Mouse (Mus musculus) activated CD4-positive, CD25-positive, alpha-beta regulatory T cell, adult 4 months (primary cell): ENCODE results near the gene Prm2. TPM values are rescaled to one million over a fixed set of nuclear protein-coding genes. Genes with fewer than 3 reads are reported as not detected.

Experiments
- ATAC-seq: one replicate; pipeline ENCODE4 v1.8.0; 2017
- polyA plus RNA-seq, 2 experiments: library from polyadenylated mRNA; unstranded; fragments of 100-300 nt; shearing (Covaris generic); gene quantifications; one replicate each; pipeline ENCODE4 v1.2.1; 2017

Gene Prm2
- polyA plus RNA-seq, 2 experiments from 2014 or later = not detected

GRCm38 (mm10) chr16:10773543-10773942, 22.4 kb downstream of the Prm2 start:
- ATAC-seq = no peak

- ATAC-seq = peak; percentile 80
These were observed 24.0 kb downstream of the Prm2 start for GRCm38 (mm10) chr16:10771769-10772510.

DNA sequence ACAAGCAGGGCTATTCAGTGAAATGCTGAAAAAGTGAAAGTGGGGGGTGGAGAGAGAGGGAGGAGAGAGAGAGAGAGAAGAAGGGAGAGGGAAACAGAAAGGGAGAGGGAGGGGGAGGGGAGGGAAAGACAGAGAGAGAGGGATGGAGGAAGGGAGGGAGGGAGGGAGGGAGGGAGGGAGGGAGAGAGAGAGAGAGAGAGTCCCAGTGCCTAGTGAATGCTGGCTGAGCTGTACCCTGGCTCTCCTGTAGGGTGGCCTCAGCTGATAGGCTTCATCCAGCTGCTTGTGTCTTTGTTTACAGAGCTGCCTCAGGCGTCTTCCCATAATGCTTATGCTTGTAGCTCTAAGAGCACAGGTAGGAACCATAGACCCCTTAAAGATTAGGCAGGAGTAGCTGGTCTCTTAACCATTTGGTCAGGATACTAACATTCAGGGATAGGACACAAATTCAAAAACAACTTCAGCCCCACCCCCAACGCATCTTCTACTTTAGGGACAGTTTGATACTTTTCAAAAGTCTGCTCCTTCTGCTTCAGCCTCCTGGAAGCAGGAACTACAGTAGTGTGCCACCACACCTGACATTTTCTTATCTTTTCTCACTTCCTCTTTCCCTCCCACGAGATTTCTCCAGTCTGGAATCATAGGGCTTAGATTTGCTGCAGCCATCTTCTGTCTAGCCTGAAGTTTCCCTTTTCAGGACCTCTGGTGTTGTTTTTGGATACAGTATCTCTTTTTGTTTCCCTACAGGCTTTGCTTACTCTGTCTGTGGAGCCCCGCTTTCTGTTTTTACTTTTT, 25.2 kb downstream of the Prm2 start:
- ATAC-seq = no peak

DNA sequence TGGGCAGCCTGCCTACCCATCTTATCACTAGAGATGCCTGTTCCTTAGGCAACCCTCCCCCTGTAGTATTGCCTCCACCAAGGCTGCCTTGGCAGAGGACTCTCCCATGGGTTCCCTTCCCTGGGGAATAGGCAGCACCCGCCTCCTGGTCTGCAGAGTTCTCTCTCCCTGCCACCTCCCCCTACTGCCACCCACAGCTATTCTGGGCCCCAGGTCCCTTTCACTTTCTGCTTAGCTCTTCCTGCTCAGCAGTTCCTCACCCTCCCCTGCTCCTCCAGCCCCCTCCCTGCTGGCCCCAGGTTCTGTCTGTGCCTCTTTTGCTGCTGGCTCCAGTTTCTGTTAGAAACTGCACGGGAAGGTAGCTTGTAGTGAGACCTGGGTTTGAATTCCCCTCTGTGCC, 26.3 kb downstream of the Prm2 start:
- peak; percentile 72 for ATAC-seq

- ATAC-seq = no peak
These were observed 27.1 kb downstream of the Prm2 start for GRCm38 (mm10) chr16:10768821-10769220.

GRCm38 (mm10) chr16:10767158-10767557, 28.8 kb downstream of the Prm2 start:
- ATAC-seq = peak; percentile 12

- ATAC-seq = no peak
These were observed 31.6 kb downstream of the Prm2 start for GRCm38 (mm10) chr16:10764323-10764722.

- ATAC-seq = no peak
These were observed 32.2 kb downstream of the Prm2 start for GRCm38 (mm10) chr16:10763540-10764264.

DNA sequence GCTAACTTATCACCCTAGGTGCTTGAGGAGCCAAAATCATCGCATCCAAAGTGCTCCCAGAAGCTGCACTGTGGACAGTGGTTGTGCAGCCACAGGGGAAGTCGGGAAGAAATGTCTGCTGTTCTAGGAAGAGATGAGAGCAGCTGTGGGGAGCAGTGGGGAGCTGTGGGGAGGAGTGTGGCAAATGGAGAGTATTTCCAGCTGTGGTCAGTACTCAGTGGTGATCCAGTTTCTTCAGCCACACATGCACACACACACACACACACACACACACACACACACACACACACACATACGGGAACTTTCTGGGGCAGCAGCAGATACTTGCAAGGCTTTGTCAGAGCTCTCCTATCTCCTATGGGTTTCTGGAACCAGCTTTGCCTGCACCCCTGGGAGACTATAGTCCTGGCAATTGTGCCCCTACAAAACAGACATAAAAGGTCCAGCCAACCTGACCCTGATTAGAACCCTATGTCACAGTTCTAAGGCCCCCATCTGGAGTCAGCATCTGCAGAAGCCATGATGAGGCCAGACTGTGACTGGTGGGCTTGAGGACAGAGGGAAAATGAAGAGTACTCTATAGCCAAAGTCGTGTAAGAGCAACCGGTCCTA, 33.3 kb downstream of the Prm2 start:
- no peak for ATAC-seq

GRCm38 (mm10) chr16:10761182-10761581, 34.8 kb downstream of the Prm2 start:
- no peak for ATAC-seq

- ATAC-seq = no peak
These were observed 39.8 kb downstream of the Prm2 start for GRCm38 (mm10) chr16:10756168-10756567.

GRCm38 (mm10) chr16:10754521-10755296, 41.2 kb downstream of the Prm2 start:
- no peak for ATAC-seq

DNA sequence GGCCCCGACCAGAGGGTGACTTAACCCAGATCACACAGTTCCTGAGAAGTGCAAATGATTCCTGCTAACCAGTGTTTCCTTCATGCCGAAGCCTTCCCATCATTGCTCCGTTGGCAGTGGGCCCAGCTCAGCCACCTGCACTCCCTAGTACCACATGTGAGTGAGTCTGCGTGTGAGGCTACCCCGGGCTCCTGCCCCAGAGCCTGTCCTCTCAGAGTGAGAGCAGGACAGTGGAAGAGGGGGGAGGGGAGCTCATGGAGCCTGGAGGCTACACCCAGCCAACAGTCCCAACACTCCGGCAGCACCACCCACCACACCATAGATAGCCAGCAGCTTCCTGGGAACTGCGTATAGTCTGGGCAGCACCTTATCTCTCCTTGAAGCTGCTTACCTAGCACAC, 46.1 kb downstream of the Prm2 start:
- no peak for ATAC-seq

GRCm38 (mm10) chr16:10749226-10749625, 46.7 kb downstream of the Prm2 start:
- no peak for ATAC-seq

Other genes with a start within 250 kb of the Prm2 start
- 1 to 10 TPM; 4.0 to 4.6 TPM for gene Socs1, start 10.6 kb downstream of the Prm2 start, polyA plus RNA-seq
- 1 to 10 TPM; 5.7 to 6.3 TPM for gene Tnp2, start 7.5 kb downstream of the Prm2 start, polyA plus RNA-seq
- gene Prm3, start 5.2 kb downstream of the Prm2 start, polyA plus RNA-seq = not detected
- under 1 TPM in 1 of 2 experiments, not detected in 1; 0.77 TPM for gene Prm1, start 9.7 kb upstream of the Prm2 start, polyA plus RNA-seq
- gene Gm11172, start 16.8 kb upstream of the Prm2 start, polyA plus RNA-seq = not detected
- 1 to 10 TPM; 1.3 to 1.9 TPM for gene Rmi2, start 38.9 kb upstream of the Prm2 start, polyA plus RNA-seq